Mouse (Mus musculus) right cerebral cortex, postnatal 4 days (tissue): Measurements from ENCODE around the gene Iqgap2.

Experiments used
- DNase-seq: peaks from one replicate; pipeline ENCODE4 v3.0.0-alpha.2; 2022

Iqgap2 gene

DNA sequence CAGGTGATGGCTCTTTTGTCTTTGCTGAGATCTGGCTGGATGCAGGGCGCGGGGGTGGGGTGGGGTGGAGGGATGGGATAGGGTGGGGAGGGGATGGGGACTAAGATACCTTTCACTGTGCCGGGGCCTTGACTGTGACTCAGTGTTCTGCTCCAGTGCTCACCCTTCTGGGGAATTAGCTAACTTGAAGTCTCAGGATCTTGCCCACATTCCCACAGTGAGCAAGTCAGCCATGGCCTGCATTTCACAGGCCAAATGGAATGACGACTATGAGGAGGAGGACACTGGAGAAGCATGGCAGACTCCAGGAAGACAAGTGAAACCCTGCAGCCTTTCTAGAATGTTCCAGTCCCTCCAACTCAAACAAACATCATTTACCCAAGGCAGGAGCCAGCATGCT is 280.0 kb downstream of the Iqgap2 start:
- no peak for DNase-seq

- no peak for DNase-seq
Observed at GRCm38 (mm10) chr13:95610786-95611562, 280.7 kb downstream of the Iqgap2 start.

- no peak for DNase-seq
Observed at GRCm38 (mm10) chr13:95609088-95609420, 282.7 kb downstream of the Iqgap2 start.

GRCm38 (mm10) chr13:95608416-95609087 is 283.2 kb downstream of the Iqgap2 start:
- no peak for DNase-seq

- no peak for DNase-seq
Observed at GRCm38 (mm10) chr13:95607019-95607418, 284.7 kb downstream of the Iqgap2 start.

DNA sequence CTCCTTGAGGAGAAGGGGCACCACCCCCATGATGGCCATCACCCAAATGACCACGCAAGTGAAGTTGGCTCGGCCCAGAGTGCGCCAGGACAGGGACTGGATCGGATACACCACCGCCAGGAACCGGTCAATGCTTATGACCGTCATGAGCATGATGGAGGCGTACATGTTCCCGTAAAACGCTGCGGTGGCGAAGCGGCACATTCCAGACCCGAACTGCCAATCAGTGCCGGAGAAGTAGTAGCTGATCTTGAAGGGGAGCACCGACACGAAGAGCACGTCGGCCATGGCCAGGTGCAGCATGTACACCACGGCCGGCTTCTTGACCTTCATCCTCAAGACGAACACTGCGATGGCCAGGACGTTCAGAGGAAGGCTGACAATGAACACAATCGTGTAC is 287.4 kb downstream of the Iqgap2 start:
- no peak for DNase-seq

DNA sequence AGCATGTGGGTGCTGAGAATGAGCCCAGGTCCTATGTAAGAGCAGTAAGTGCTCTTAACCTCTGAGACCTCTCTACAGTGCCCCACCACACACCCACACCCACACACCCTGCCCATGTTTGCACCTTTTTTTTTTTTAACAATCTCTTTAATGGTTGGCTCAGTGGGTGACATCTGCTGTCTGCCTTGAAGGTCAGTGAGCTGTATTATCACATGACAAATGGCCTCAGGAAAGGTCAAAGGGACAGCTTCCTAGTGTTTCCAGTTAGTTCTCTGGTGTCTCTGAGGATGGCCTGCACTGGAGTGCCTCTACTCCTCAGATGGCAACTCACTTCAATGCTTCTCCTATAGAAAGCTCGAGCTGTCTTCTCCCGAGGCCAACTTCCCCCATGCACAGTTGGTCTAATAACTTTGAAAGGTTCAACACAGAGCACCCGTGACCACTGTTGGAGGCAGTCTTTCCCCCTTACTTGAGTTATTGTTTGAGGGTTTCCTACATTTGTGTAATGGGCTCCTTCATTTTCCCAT is 291.8 kb downstream of the Iqgap2 start:
- DNase-seq: no peak

DNA sequence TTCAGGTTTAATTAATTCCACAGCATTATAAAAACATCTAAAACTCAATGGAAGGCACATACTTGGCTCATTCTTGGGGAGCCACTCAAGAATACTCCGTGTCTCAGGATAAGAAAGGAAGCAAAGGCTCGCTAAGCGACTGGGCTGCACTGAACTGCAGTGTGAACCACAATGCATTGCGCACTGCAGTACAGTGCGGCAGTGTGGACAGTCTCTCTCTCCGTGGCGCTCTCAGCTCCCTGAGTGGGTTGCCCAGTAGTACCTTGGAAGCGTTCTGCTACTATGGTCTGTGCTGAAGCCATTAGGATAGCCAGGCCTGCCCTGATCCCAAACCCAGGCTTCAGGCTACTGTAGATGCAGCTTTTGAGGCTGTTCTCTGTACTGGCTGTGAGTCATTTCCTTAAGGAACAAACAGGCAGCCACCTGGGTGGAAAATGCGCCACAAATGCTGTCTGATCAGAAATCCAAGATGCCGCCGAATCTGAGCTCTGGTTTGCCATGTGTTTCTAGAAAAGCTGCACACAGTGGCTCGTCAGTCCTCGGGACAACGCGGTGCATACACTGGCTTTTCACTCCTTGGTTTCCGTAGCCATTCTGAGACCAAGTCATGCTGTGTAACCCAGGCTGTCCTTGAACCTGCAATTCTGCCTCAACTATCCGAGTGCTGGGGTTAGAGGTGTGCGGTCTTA is 293.3 kb downstream of the Iqgap2 start:
- DNase-seq: no peak

DNA sequence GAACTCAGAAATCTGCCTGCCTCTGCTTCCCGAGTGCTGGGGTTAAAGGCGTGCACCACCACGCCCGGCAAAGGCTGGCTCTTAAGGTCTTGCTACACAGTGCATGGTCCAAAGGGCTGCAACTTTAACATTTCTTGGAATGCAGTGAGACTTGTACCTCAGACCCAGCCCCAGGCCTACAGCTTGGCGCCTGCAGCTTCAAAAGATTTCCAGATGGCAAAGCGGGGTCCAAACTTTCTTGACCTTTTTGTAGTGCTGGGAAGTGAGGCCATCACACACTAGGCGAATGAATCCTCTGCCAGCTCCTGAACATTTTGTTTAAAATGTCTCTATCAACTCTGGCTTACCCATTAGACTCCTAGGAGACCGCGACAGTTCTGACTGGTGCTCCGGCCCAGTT is 294.1 kb downstream of the Iqgap2 start:
- no peak for DNase-seq

- DNase-seq: no peak
Observed at GRCm38 (mm10) chr13:95596689-95597088, 295.0 kb downstream of the Iqgap2 start.

DNA sequence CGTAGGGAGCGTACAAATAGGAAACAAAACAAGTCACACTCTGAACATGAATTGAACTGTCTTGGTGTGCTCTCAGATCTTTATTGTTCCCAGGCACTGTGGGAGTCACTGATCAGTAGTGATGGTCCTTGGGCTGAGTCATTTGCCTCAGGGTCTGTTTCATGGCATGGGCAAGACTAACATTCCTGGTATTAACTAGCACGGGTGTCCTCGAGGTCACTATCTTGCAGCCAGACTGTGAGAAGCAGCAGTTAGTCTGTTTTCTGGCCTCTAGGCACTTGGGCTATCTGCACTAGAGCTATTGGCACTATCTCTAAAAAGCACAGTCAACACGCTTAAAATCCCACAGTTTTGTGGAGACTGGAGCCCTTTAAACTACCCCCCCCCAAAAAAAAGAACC is 295.8 kb downstream of the Iqgap2 start:
- DNase-seq: no peak

GRCm38 (mm10) chr13:95595411-95595810 is 296.3 kb downstream of the Iqgap2 start:
- no peak for DNase-seq

DNA sequence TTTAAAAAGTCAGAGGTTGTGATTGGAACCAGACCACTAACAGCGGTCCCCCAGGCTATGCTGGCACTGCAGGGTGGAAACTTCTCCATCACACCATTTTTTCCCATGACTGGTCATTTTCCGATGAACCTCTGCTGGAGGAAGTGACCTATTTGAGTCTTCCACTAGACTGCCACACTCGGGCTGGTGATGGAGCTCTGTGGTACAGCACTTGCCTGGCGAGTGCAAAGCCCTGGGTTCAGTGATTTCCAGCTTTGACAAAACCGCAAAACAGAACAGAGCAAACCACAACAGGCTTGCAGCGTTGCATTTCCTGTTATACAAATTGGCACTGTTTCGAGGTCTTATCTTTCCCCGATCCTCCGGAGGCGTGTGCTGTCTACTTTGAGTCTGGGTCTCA is 298.9 kb downstream of the Iqgap2 start:
- no peak for DNase-seq

DNA sequence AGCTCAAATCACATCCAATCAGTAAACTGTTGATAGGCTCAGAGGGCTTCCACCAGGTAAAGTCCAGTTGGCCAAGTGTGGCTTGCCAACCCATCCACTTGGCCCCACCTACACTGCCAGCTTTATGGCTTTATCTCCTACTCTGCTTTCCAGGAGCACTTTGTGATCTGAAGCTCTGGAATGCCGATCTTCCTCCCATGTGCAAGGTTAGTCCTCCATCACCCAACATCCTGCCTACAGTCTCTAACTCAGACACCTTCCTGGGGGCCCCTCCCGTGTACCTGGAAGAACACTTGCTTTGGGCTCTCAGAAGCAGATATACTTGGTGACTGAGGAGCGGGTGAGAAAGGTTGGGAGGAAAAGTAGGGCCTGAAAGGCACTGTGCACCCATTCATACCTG is 300.1 kb downstream of the Iqgap2 start:
- no peak for DNase-seq

- no peak for DNase-seq
Observed at GRCm38 (mm10) chr13:95587628-95588027, 304.1 kb downstream of the Iqgap2 start.

DNA sequence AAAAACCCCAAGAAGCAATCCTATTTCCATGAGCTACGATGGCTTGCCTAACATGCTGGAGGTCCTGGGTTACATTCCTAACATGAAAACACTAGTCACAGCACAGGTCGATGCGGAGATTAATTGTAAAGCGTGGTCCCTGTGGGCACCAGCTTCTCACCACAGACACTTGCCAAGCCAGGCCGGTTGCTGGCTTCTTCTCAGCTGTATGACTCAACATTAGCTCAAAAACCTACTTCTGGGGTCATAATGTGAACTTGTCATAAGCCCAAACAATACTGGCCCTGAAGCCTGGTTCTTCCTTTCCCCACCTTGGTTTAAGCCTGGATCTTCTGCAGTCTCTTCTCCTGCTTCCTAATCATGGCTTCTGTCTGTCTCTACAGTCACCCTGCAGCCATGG is 306.8 kb downstream of the Iqgap2 start:
- DNase-seq: no peak

DNA sequence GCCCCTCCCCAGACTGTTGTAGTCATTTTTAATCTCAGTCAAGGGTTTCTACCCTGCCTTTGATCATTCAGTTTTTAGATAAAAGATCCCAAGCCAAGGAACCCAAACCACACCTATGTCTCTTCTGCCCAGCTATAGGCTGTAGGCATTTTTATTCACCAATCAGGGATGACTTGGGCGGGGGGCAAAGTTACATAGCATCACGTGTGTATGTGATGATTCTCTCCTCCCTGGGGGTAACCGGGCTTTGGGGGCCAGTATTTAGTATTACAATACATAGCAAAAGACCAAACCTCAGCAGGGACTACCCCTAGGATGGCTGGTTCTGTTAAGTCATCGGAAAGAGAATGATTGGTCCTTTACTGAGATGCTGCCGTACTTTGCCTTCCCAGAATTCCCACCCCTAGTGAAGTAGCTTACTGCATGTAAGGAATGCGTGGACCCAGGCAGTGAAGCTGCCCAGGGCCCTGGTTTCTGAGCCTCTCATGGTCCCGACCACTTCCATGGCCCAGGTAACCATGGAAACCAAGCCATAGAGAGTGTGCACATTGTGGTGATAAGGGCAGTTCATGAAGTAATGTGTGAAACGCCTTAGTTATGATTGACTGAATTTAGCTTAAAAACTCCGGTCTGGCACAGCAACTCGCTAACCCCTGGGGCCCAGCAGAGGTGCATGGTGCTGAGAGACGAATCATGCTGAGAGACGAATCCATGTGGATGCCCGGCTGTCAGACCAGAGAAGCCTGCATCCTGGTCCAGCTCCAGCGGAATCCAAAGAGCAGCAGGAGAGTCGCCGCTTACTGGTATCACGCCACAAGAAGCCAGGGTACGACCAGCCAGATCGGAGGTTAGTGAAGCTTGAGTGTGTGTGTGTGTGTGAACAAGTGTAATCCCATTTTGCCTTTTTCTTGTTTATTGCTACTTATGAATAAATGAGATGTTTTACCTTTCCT is 308.2 kb downstream of the Iqgap2 start:
- peak; percentile 44 for DNase-seq

DNA sequence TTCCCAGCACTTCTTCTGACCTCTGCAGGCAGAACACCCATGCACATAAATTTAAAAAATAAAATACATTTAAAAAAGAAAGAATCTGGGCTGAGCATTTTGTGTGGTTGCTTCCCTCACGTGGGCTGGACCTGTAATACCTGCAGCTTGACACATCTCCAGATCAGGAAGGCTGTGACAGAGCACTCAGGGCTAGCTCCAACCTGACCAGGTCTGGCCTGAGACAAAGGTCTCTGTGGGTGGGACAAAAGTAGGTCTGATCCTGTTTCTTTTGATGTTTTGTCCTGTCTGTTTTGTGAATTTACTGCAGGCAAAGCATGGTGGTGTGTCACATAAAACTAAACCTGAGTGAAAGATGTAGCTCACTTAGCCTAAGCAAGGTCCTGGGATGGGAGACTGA is 309.9 kb downstream of the Iqgap2 start:
- DNase-seq: no peak

DNA sequence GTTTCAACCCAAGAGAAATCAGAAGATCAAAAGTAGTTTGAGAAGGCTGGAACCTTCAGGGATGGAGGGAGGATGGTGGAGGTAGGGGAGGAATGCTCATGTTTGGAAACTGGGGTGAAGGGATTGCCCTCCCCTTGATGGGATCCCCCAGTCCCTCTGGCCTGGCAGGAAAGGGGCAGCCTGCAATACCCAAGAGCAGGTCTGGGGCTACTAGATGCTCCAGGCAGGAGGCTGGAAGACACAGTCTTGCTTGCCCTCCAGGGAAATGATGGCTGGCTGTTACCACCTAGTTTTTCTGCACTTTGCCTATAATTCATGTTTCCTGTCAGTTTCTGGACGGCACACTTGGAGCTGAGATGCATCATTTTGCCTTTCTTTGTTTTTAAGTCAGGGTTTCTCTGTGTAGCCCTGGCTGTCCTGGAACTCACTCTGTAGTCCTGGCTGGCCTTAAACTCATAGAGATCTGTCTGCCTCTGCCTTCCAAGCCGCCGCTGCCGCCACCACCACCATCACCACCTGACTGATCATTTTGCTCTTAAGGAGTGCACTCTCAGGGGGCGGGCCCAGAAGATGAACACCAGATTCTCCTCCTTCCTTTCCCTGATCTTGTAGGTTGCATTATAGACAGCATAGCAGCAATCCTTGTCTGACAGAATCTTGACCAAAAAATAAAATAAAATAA is 313.6 kb downstream of the Iqgap2 start:
- DNase-seq: no peak
